Mouse (Mus musculus): ENCODE data around the gene Rps6kc1. TPM values are rescaled to one million over a fixed set of nuclear protein-coding genes. Genes with fewer than 3 reads are reported as not detected.

The Rps6kc1 gene
- 7.9 TPM for polyA plus RNA-seq (2014; fragmentation: Illumina TruSeq; extraction: RNeasy Lipid Tissue Mini Kit (QIAGEN cat#74804))

GRCm38 (mm10) chr1:190911415-190912123, at the start of gene Rps6kc1:
Gene Rps6kc1 (minus strand): TSS chr1:190911770.

GRCm38 (mm10) chr1:190924812-190925211, 13.2 kb upstream of the Rps6kc1 start, which contains the start of gene Angel2:
Gene Angel2 (plus strand): TSS chr1:190925112.

Other genes with a start within 250 kb of the Rps6kc1 start
- 67.2 TPM for gene Angel2, start 13.3 kb upstream of the Rps6kc1 start, polyA plus RNA-seq (2014; fragmentation: Illumina TruSeq; extraction: RNeasy Lipid Tissue Mini Kit (QIAGEN cat#74804))
- 2.8 TPM for gene Vash2, start 67.5 kb upstream of the Rps6kc1 start, polyA plus RNA-seq (2014; fragmentation: Illumina TruSeq; extraction: RNeasy Lipid Tissue Mini Kit (QIAGEN cat#74804))
- gene Flvcr1, start 114.4 kb upstream of the Rps6kc1 start, polyA plus RNA-seq (2014; fragmentation: Illumina TruSeq; extraction: RNeasy Lipid Tissue Mini Kit (QIAGEN cat#74804)), result 43.6 TPM
- not detected for gene Spata45, start 124.9 kb upstream of the Rps6kc1 start, polyA plus RNA-seq (2014; fragmentation: Illumina TruSeq; extraction: RNeasy Lipid Tissue Mini Kit (QIAGEN cat#74804))
- gene Tatdn3, start 151.2 kb upstream of the Rps6kc1 start, polyA plus RNA-seq (2014; fragmentation: Illumina TruSeq; extraction: RNeasy Lipid Tissue Mini Kit (QIAGEN cat#74804)), result 9.2 TPM
- 4.1 TPM for gene Nsl1, start 151.2 kb upstream of the Rps6kc1 start, polyA plus RNA-seq (2014; fragmentation: Illumina TruSeq; extraction: RNeasy Lipid Tissue Mini Kit (QIAGEN cat#74804))
- gene Batf3, start 186.1 kb upstream of the Rps6kc1 start, polyA plus RNA-seq (2014; fragmentation: Illumina TruSeq; extraction: RNeasy Lipid Tissue Mini Kit (QIAGEN cat#74804)), result not detected

Measured in ovary, adult 10 weeks (tissue).